Mouse (Mus musculus): ENCODE measurements at regions not wholly inside any gene's neighbourhood (a gene's known extent, or its start where the extent isn't known, plus 50 kb on each side); places are given as distances from the start of the nearest gene placed in this dataset.

DNA sequence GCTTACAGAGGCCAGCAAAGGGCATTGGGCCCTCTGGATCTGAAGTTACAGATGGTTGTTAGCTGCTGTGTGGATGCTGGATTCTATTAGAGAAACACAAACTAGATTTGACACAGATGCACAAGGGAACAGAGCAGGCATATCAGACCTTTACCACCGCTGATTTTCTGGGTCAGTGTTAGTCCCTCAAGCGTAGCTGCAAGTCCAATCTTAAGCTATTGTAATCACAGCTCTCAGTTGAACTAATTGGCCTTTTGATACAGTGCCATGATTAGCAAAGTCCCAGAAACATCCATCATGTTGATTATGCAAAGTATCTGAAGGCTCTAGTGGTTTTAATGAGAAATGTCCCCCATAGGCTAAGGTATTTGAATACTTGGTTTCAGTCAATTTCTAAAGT, 54.2 kb upstream of the Plppr5 start:
- DNase-seq, result peak; percentile 62

DNA sequence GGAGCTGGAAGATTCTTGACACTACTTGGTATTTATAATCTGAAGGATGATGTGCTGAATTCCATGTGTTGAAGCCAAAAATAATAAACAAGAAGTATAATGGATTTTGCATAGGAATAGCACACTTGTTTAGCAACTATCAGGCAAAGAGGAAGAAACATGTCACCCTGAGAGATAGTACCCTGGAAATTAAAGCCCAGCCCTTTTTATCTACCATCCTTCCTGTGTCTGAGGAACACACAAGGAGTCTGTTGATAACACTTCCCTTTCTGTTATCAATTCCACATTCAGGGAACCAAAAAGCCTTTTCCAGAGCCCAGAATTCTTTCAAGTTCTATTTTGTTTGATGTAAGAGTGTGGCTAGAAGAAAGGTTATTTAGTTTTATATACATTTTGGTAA, 66.5 kb upstream of the Plppr5 start:
- no peak for DNase-seq

DNA sequence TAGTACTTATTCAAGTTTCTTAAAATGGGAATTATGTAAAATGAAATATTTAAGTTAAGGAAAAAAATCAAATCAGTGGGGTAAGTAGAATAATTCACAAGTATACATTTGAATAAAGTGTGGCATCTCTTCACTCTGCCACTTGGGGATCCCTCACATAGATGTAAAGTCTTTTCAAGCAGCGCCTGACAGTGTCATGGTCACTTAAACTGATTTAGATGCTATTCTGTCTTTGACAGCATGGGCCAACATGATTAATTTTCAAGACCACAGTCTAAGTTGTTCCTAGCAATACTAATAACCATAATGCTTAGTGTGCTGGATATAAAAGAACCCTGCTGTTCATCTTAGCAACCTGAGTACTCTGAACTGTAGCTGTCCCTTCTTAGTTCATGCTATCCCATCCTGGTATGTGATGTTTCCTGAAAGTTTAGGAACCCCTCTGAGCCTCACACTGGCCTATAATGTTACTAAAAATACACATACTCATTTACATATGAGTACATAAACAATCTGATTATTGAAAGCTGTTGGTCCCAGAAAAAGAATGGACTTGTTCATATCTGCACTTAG, 68.4 kb upstream of the Plppr5 start:
- DNase-seq, result no peak

DNA sequence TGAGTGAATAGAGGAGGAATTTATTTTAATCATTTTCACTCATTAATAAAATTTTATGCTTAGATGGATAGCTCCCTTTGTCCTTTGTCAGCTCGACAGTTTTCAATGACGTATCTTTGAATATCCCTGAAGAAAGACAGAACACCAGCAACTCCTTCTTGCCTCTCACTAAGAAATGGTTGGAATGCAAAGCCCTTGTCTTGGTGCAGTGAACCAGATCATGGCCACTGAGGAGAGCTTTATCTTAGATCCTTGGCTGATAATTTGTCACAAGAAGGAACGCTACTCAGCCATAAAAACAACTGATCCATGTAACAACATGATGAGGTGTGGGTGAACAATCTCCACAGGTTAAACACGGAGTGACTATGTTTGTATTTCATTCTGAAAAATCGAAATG, 73.5 kb upstream of the Plppr5 start:
- DNase-seq, result no peak

DNA sequence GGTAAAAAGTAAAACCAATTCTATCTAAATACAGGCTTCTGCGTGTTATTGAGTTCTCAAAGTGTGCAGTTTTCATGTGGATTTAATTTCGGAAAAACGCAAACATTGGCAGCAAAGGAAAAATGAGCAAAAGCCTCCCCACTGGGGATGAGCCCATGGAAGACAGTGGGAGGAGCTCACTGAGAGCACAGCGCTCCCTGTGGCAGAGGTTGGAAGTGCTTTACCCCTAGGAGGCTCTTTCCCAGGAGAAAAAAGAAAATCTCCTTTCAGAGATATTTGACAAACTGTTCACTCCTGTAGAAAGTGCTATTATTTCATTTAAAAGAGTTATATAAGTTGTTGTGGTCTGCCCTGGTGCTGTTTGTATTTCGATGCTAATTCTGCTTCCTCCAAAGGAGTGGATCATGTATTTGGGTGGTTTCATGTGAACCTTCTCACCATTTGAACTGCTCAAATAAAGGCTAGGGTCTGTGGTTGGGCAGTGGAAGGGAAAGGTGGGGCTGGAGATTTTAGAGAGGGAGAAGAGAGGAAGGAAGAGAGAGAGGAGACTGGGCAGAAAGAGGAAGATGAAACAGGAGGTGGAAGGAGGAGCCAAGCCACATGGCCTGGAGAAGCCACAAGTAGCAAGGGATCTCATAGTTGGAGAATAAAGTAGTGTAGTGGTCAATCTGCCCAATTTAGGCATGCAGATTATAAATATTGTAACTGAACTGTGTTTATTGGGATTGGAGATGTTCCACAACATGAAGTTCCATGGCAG, 76.3 kb upstream of the Plppr5 start:
- no peak for DNase-seq

DNA sequence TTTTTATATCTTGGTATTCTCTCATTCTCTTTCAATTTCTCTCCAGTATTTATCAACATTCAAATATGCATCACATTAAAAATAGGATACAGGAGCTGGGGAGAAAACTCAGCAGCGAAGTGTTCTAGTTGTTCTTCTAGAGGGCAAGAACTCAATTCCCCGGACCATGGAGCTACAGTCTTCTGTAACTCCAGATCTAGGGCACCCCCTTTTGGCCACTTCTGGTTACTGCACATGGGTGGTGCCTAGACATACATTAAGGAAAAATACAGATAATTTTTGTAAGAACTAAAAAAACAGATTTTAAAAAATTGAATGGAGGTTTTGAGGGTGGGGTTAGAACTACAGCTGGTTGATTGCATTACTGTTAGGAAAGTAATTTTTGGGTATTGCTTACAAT, 80.5 kb upstream of the Plppr5 start:
- DNase-seq, result no peak

DNA sequence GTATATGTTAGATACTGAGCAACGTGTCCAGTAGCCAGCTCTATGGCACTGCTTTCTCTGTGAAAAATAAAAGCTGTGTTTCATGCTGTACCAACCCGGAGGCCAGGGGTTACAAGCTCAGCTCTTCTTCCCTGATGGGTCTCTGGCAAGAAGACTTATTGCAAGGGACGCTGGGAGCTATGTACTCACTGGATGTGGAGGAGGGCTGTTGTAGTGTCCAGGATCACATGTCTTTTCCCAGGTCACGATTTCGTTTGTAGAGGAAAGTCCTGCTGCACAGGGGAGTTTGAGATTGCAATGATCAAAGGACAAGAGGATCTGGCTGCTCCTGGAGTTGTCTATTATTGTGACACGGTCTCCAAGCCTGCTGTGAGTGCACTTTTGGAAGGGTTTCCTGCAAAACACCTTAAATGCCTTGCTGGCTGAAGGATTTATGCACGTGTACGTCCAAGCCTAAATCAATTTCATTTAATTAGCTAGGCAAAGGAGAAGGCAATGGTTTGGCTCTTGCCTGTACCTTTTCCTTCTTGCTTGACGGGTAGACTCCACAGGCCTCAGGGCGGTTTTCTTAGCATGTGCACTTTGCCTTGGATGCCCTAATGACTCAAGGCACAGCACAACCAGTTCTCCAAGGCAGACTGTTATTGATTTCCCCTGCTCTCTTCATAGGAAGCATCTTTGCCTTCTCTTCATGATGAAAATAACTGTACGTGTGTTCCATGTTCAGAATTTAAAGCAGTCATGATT, 87.2 kb upstream of the Plppr5 start:
- no peak for DNase-seq

DNA sequence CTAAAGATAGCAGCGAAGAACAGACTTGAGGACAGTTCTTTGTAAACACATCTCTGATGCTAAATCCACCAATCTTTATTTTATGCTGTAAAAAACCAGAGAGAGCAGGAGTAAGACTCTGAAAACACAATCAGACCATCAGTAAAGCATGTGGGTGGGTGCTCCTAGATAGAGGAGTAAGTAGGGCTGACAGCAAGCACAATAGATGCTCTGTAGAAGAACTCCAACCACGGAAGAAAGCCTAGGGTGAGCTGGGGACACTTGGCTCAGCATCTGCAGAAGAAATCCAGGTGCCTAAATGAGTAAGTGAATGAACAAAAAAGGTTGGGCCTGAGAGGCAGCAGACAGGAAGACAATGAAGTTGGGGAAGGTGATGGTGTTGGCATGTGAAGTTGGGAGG, 88.3 kb upstream of the Plppr5 start:
- DNase-seq, result no peak

DNA sequence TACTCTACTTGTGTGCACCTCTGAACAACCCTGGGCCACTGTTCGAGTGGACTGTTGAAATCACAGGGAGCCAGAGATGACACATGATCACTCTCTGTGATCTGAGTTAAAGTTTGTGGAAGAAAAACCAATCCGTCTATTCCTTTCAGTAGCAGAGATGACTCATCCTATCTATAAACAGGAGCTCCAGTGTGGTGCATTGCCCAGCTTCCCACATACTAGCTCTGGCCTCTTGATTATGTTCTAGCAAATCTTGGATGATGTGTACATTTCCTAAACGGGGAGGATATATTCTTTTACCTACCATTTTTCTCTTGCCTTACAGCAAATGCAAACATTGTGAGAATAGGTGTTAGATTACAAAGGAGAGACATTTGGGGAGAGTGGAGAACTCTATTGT, 94.5 kb upstream of the Plppr5 start:
- no peak for DNase-seq

DNA sequence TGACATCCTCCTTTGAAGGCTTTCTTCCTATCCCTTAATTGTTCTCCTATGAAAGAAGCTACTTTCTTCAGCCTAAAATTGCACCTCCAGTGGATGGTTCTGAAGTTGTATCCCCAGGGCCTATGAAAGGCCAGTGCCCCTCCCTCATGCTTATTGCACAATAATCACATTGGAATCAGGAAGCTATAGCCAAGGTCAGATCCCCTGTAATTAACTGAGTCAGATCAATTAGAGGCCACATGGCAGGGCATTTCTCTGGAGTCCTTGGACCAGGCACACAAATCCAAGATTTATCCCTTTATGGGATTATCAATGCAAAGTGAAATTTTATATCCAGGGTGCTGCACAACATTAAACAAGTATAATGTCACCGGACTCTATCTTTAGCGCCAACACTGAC, 98.8 kb upstream of the Plppr4 start:
- DNase-seq, result no peak

DNA sequence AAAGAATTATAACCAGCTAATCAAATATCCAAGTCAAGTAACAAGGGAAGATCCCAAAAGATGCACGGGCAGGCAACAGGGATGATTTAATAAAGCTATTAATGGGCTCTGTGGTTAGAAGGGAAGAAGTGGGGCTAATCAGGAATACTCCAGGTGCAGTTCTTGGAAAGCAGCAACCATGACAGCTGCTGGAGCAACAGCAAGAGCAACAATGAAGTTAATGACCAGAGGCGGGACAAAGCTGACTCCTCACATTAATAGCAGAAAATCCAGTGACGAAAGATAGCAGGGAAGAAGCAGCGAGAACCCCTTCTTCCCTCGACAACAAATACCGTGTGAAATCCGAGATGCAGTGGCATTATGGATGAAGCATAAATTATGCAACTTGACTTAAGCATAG, 89.9 kb upstream of the Plppr4 start:
- no peak for DNase-seq

DNA sequence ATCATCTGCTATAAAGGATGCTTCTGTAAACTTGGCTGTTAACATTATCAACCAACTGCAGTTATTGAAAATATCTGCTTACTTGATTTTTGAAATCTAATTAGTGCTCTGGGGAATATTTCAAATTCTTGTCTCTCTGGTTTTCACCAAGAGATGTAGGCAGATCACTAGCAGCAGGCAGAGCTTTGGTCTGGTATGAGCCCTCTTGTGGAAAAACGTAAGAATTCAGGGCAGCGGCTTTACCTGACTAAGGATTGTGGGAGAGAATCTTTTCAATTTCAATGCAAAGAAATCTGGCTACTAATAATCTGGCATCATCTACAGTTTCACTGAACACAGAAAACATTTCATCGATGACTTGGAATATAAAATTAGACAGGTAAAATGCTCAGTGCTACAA, 81.2 kb upstream of the Plppr4 start:
- DNase-seq, result no peak

DNA sequence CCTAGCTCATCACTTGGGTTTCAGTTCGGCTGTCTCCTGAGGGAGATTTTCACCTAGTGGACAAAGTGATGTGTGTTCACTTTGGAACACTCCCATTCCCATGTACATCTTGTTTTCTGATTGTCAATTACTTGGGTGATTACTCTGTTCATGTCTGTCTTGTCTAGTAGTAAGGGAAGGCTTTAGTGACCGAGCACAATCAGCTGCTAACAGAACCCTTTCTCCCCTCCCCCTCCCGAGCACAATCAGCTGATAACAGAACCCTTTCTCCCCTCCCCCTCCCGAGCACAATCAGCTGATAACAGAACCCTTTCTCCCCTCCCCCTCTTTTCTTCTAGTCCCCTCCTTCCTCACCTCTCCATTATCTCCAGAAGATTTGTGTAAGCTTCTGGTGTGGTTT, 79.6 kb upstream of the Plppr4 start:
- DNase-seq, result no peak

DNA sequence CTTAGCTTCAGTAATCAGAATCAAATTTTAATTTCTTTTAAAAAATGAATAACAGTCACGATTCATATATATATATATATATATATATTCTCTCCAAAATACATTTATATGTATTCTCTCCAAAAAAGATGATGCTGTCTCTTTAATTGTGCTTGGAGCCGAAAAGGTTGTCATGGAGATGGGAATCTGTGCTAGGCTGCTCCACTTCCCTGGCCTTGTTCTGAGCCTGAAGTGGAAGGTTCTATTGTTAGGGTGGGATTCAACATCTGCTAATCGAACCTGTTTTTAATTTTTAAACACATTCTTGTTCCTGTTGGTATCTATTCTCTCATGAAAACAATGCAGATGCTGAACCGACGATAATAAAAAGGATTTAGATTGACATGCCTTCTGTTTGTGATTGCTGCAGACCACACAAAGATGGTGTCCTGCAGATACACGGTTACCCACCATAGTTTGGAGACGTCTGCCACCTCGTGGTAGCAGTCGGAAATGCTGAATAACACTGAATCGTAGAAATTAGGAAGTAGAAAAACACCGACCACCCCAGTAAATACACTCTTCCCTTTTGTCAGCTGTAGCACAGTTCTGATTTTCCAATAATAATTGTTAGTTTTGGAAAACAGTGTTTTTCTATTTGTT, 77.9 kb upstream of the Plppr4 start:
- DNase-seq, result peak; percentile 88

DNA sequence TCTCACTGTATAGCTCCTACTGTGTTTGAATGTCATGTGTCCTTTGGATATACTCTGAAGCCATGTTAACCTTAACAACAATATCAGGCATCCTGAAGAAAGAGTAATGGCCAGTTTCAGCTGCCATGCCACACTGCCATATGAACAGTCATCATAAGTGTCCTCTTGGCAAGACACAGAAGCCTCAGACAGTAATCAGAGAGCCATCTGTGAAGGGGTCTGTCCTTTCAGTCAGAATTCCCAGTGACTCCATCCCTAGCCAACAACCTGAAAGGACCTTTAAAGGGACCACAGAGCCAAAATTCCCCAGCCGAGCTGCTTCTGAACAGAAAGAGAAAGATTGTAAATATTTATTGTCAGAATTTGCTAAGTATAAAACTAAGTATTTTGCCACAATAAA, 63.9 kb upstream of the Plppr4 start:
- no peak for DNase-seq

DNA sequence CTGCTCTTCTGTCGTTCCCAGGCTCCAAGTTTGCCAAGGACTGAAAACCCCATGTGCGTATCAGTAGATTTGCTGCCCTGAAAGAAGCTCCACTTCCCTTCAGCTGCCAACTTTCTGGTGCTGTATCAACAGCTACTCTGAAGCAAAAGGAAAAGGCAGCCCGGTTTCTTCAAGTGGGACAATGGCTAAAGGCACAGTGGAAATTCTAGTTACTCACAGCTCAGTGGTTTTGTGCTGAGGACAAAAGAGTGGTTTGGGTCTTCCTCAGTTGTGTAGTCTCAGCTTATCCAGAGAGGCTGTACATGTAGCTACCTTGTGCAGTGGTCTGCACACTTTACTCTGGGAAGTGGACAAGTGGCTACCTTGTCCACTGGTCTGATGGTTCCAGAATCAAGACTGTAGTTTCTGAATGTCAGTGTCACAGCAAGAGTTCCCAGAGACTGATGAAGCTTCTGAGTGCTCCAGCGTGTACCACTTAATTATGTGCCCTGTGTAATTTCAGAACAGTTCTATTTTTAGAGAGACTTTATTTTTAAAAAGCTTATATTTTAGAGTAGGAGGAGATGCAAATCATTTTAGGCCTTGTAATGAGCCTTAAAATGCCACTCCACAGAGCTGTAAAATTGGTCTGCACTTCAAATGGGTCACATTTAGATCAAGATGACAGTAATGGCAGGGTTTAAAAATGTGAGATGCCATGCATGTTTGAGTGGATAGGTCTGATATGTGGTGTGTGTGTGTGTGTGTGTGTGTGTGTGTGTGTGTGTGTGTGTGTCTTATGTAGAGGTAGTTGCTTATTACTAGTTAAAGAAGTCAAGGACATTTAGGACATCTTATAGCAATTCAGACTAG, 52.4 kb upstream of the Plppr4 start:
- DNase-seq, result no peak

Data from heart, adult 11 months (tissue).